Mouse (Mus musculus): Measurements from ENCODE around the gene Sarnp. TPM values are rescaled to one million over a fixed set of nuclear protein-coding genes. Genes with fewer than 3 reads are reported as not detected.

The Sarnp gene
- polyA plus RNA-seq, 1 experiment: 12.3 TPM

GRCm38 (mm10) chr10:128913696-128914095, 96.6 kb downstream of the Sarnp start:
- no peak for DNase-seq
- Histone ChIP-seq H3K27me3 (ENCODE audit: control insufficient read depth, insufficient read depth, low read length) (peaks cover 23% of the 10 kb centered on the region), H3K27ac (ENCODE audit: control insufficient read depth, insufficient read depth, low read length) (no peak overlapping the region), H3K4me1 (replicated peaks; ENCODE audit: control insufficient read depth, insufficient read depth, low read length) (peaks cover 4% of the 10 kb centered on the region), H3K36me3 (ENCODE audit: control insufficient read depth, insufficient read depth, low read length) (no peaks in the 10 kb centered on the region), H3K4me3 (ENCODE audit: control insufficient read depth, insufficient read depth, low read length) (no peak overlapping the region)
- no peak for TF ChIP-seq POLR2A (IDR thresholded peaks at IDR 0.05; ENCODE audit: control insufficient read depth, extremely low read depth, insufficient read depth, low read length, poor library complexity)
- TF ChIP-seq CTCF (IDR thresholded peaks at IDR 0.05; ENCODE audit: borderline replicate concordance, control insufficient read depth, extremely low read depth, insufficient read depth, low read length, poor library complexity): no peak
- WGBS: 91% methylated on average over 12 of the region's 12 CpGs

GRCm38 (mm10) chr10:128915550-128915949, 98.4 kb downstream of the Sarnp start:
- no peak for TF ChIP-seq CTCF (IDR thresholded peaks at IDR 0.05; ENCODE audit: borderline replicate concordance, control insufficient read depth, extremely low read depth, insufficient read depth, low read length, poor library complexity)
- TF ChIP-seq POLR2A (IDR thresholded peaks at IDR 0.05; ENCODE audit: control insufficient read depth, extremely low read depth, insufficient read depth, low read length, poor library complexity): no peak
- peaks cover 5% of the 10 kb centered on the region; the same call in 1 of the 2 replicates for H3K27me3 ChIP-seq (ENCODE audit: control insufficient read depth, insufficient read depth, low read length)
- DNase-seq: no peak
- 97% methylated on average over 2 of the region's 2 CpGs for WGBS
- no peaks in the 10 kb centered on the region for H3K36me3 ChIP-seq (ENCODE audit: control insufficient read depth, insufficient read depth, low read length)
- H3K27ac ChIP-seq (ENCODE audit: control insufficient read depth, insufficient read depth, low read length): no peak overlapping the region
- no peaks in the 10 kb centered on the region for H3K4me1 ChIP-seq (replicated peaks; ENCODE audit: control insufficient read depth, insufficient read depth, low read length)
- H3K4me3 ChIP-seq (ENCODE audit: control insufficient read depth, insufficient read depth, low read length): no peak overlapping the region

- 97% methylated on average over 3 of the region's 3 CpGs for WGBS
- no peak overlapping the region for H3K27ac ChIP-seq (ENCODE audit: control insufficient read depth, insufficient read depth, low read length)
- no peaks in the 10 kb centered on the region for H3K36me3 ChIP-seq (ENCODE audit: control insufficient read depth, insufficient read depth, low read length)
- no peaks in the 10 kb centered on the region; the same call in 1 of the 2 replicates for H3K27me3 ChIP-seq (ENCODE audit: control insufficient read depth, insufficient read depth, low read length)
- TF ChIP-seq CTCF (IDR thresholded peaks at IDR 0.05; ENCODE audit: borderline replicate concordance, control insufficient read depth, extremely low read depth, insufficient read depth, low read length, poor library complexity) (no peak), POLR2A (IDR thresholded peaks at IDR 0.05; ENCODE audit: control insufficient read depth, extremely low read depth, insufficient read depth, low read length, poor library complexity) (no peak)
- DNase-seq: no peak
- no peak overlapping the region for H3K4me3 ChIP-seq (ENCODE audit: control insufficient read depth, insufficient read depth, low read length)
- H3K4me1 ChIP-seq (replicated peaks; ENCODE audit: control insufficient read depth, insufficient read depth, low read length): no peaks in the 10 kb centered on the region
Observed at GRCm38 (mm10) chr10:128916665-128917064, 99.5 kb downstream of the Sarnp start.

GRCm38 (mm10) chr10:128917400-128917799, 100.3 kb downstream of the Sarnp start:
- peaks cover 5% of the 10 kb centered on the region for H3K4me1 ChIP-seq (replicated peaks; ENCODE audit: control insufficient read depth, insufficient read depth, low read length)
- no peaks in the 10 kb centered on the region for H3K27me3 ChIP-seq (ENCODE audit: control insufficient read depth, insufficient read depth, low read length)
- no peak for TF ChIP-seq POLR2A (IDR thresholded peaks at IDR 0.05; ENCODE audit: control insufficient read depth, extremely low read depth, insufficient read depth, low read length, poor library complexity)
- TF ChIP-seq CTCF (IDR thresholded peaks at IDR 0.05; ENCODE audit: borderline replicate concordance, control insufficient read depth, extremely low read depth, insufficient read depth, low read length, poor library complexity): no peak
- no peaks in the 10 kb centered on the region for H3K36me3 ChIP-seq (ENCODE audit: control insufficient read depth, insufficient read depth, low read length)
- no peak for DNase-seq
- 91% methylated on average over 6 of the region's 6 CpGs for WGBS
- no peak overlapping the region for H3K27ac ChIP-seq (ENCODE audit: control insufficient read depth, insufficient read depth, low read length)
- no peak overlapping the region for H3K4me3 ChIP-seq (ENCODE audit: control insufficient read depth, insufficient read depth, low read length)

- WGBS: 81% methylated on average over 7 of the region's 7 CpGs
- TF ChIP-seq CTCF (IDR thresholded peaks at IDR 0.05; ENCODE audit: borderline replicate concordance, control insufficient read depth, extremely low read depth, insufficient read depth, low read length, poor library complexity): no peak
- no peak for TF ChIP-seq POLR2A (IDR thresholded peaks at IDR 0.05; ENCODE audit: control insufficient read depth, extremely low read depth, insufficient read depth, low read length, poor library complexity)
- Histone ChIP-seq H3K27ac (ENCODE audit: control insufficient read depth, insufficient read depth, low read length) (no peak overlapping the region), H3K4me3 (ENCODE audit: control insufficient read depth, insufficient read depth, low read length) (no peak overlapping the region), H3K4me1 (replicated peaks; ENCODE audit: control insufficient read depth, insufficient read depth, low read length) (peaks cover 9% of the 10 kb centered on the region), H3K36me3 (ENCODE audit: control insufficient read depth, insufficient read depth, low read length) (no peaks in the 10 kb centered on the region), H3K27me3 (ENCODE audit: control insufficient read depth, insufficient read depth, low read length) (no peaks in the 10 kb centered on the region)
- DNase-seq: no peak
Observed at GRCm38 (mm10) chr10:128918246-128918645, 101.1 kb downstream of the Sarnp start.

- DNase-seq: no peak
- no peak overlapping the region for H3K27ac ChIP-seq (ENCODE audit: control insufficient read depth, insufficient read depth, low read length)
- no peak for TF ChIP-seq CTCF (IDR thresholded peaks at IDR 0.05; ENCODE audit: borderline replicate concordance, control insufficient read depth, extremely low read depth, insufficient read depth, low read length, poor library complexity)
- no peak for TF ChIP-seq POLR2A (IDR thresholded peaks at IDR 0.05; ENCODE audit: control insufficient read depth, extremely low read depth, insufficient read depth, low read length, poor library complexity)
Observed at GRCm38 (mm10) chr10:128919203-128919631, 102.1 kb downstream of the Sarnp start.

GRCm38 (mm10) chr10:128919966-128920365, 102.8 kb downstream of the Sarnp start:
- no peak overlapping the region for H3K4me3 ChIP-seq (ENCODE audit: control insufficient read depth, insufficient read depth, low read length)
- H3K27me3 ChIP-seq (ENCODE audit: control insufficient read depth, insufficient read depth, low read length): no peaks in the 10 kb centered on the region
- DNase-seq: no peak
- 95% methylated on average over 7 of the region's 7 CpGs for whole genome bisulfite sequencing
- no peak overlapping the region for H3K27ac ChIP-seq (ENCODE audit: control insufficient read depth, insufficient read depth, low read length)
- peaks cover 15% of the 10 kb centered on the region for H3K4me1 ChIP-seq (replicated peaks; ENCODE audit: control insufficient read depth, insufficient read depth, low read length)
- no peak for TF ChIP-seq CTCF (IDR thresholded peaks at IDR 0.05; ENCODE audit: borderline replicate concordance, control insufficient read depth, extremely low read depth, insufficient read depth, low read length, poor library complexity)
- no peak for TF ChIP-seq POLR2A (IDR thresholded peaks at IDR 0.05; ENCODE audit: control insufficient read depth, extremely low read depth, insufficient read depth, low read length, poor library complexity)
- H3K36me3 ChIP-seq (ENCODE audit: control insufficient read depth, insufficient read depth, low read length): no peaks in the 10 kb centered on the region

More at GRCm38 (mm10) chr10:128919203-128919631, 102.1 kb downstream of the Sarnp start:
- Histone ChIP-seq H3K4me3 (ENCODE audit: control insufficient read depth, insufficient read depth, low read length) (no peak overlapping the region), H3K27me3 (ENCODE audit: control insufficient read depth, insufficient read depth, low read length) (no peaks in the 10 kb centered on the region), H3K36me3 (ENCODE audit: control insufficient read depth, insufficient read depth, low read length) (no peaks in the 10 kb centered on the region), H3K4me1 (replicated peaks; ENCODE audit: control insufficient read depth, insufficient read depth, low read length) (peaks cover 15% of the 10 kb centered on the region)
- 88% methylated on average over 6 of the region's 6 CpGs for WGBS
